Mouse (Mus musculus) stomach, postnatal 0 days (tissue): ENCODE data around the gene Clp1.

ENCODE experiments used
- CTCF ChIP-seq: IDR thresholded peaks from 2 replicates; pipeline ENCODE4 v1.5.1; 2016; ENCODE audit warnings: antibody characterized with exemption, low read depth, mild to moderate bottlenecking, moderate library complexity
- EP300 ChIP-seq: optimal IDR thresholded peaks from 2 replicates; pipeline ENCODE3; 2016; ENCODE audit warnings: antibody characterized with exemption

DNA sequence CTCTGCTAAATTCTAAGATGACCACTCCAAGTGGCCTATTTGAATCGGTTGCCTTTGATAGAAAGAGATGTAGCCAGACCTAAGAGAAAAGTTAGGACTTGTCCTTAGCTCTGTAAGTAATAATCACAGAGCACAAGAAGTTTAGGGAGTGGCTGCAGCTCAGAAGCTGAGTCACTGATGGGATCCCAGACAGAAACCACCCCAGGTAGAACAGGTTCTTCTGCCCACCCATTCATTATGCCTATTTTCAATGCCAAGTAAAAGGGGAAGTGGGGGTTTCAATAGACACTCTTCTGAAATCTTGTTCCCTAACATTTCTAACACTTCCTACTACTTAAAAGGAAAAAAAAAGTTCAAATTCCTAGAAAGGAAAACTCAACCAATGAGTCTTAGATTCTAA, 21.9 kb downstream of the Clp1 start:
- TF ChIP-seq CTCF (no peak), EP300 (no peak)
